Mouse (Mus musculus): Measurements from ENCODE around the gene Slc38a1. TPM values are rescaled to one million over a fixed set of nuclear protein-coding genes. Genes with fewer than 3 reads are reported as not detected.

Slc38a1 gene
- polyA plus RNA-seq (2014; fragmentation: Illumina TruSeq; extraction: RNeasy Lipid Tissue Mini Kit (QIAGEN cat#74804); ENCODE audit: low read depth, low replicate concordance): 3.8 TPM

GRCm38 (mm10) chr15:96642436-96643405 is at the start of gene Slc38a1:
Gene Slc38a1, minus strand, starts transcription at chr15:96642913.

Other genes with a start within 250 kb of the Slc38a1 start
- gene Scaf11, start 182.1 kb downstream of the Slc38a1 start, polyA plus RNA-seq (2014; fragmentation: Illumina TruSeq; extraction: RNeasy Lipid Tissue Mini Kit (QIAGEN cat#74804); ENCODE audit: low read depth, low replicate concordance): 37.8 TPM
- gene Slc38a2, start 56.8 kb upstream of the Slc38a1 start, polyA plus RNA-seq (2014; fragmentation: Illumina TruSeq; extraction: RNeasy Lipid Tissue Mini Kit (QIAGEN cat#74804); ENCODE audit: low read depth, low replicate concordance): 33.2 TPM